ENCODE assay signal across 23 mouse cellular contexts in the genomic region with DNA sequence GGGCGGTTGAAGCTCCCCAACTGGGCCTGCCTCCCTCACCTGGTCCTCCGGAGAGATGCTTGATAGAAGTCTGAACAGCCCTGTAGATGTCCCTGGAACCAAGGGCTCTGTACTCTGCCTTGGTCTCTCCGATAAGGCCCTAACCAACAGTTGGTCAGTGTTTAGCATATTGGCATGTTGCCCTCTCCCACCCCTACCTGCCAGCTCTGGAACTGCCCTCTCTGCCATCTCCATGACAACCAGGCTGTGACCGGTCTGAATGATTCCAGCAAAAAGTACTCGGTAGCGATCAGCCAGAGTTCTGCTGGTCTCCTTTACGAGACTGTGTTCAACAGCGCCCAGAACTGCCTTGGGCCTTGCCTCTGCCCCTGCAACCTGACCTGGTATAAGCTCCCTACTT. TPM values are rescaled to one million over a fixed set of nuclear protein-coding genes. Genes with fewer than 3 reads are reported as not detected.
DNase-seq lines count a peak whose midpoint lies in the region; ATAC-seq and TF ChIP-seq lines count a peak whose summit lies in the region.
"Had no signal": no experiment of that assay in that cellular context is flagged by ENCODE, and none has a peak within 500 bp of the region (broad histone marks: within the 10 kb centered on the region; RNA-seq: fewer than 3 reads in every experiment).

A gene (minus strand): TSS at position 234 of the 400 bp plus-strand sequence.

- ATAC-seq in kidney, postnatal 0 days (replicated peaks; ENCODE audit: low FRiP score, low read depth): no peak
- ATAC-seq in midbrain, embryonic 11.5 days (ENCODE audit: low FRiP score): no peak
- ATAC-seq: CD4-positive, CD25-positive, alpha-beta regulatory T cell, adult 4 months; hindbrain, postnatal 0 days; intestine, embryonic 16.5 days; liver, embryonic 12.5 days had no signal

- no peaks in the 10 kb centered on the region for H3K27me3 ChIP-seq in kidney, postnatal 0 days (ENCODE audit: insufficient read depth, low read length)
- H3K27me3 ChIP-seq in midbrain, embryonic 11.5 days (ENCODE audit: control insufficient read depth, insufficient read depth, low read length): no peaks in the 10 kb centered on the region
- H3K27me3 ChIP-seq in midbrain, embryonic 10.5 days (ENCODE audit: low read depth, poor library complexity, severe bottlenecking): no peaks in the 10 kb centered on the region
- H3K27me3 ChIP-seq: embryonic facial prominence, embryonic 12.5 days; limb, embryonic 13.5 days; liver, embryonic 12.5 days had no signal

- DNase-seq in cerebellum, postnatal 10 days: peak; percentile 68 to 73
- no peak for DNase-seq in cerebellum, adult 18-20 months
- no peak for DNase-seq in kidney, postnatal 0 days (ENCODE audit: low spot score)
- DNase-seq in kidney, postnatal 25 days: no peak
- DNase-seq in midbrain, embryonic 11.5 days (ENCODE audit: low spot score, missing footprints): peak; percentile 31
- DNase-seq in midbrain, embryonic 10.5 days (ENCODE audit: low spot score): no peak
- peak; percentile 42 for DNase-seq in R1 (ENCODE audit: low read depth, low spot score)
- DNase-seq in urinary bladder, postnatal 10 days (ENCODE audit: low spot score): no peak
- DNase-seq: adrenal gland, adult 2 months; cerebellum, adult 11 months; gastrocnemius, adult 2 months; layer of hippocampus, postnatal 36 days; lung, adult 2 months; lung, postnatal 4 days; thymus, postnatal 14 days had no signal

- H3K27ac ChIP-seq in kidney, postnatal 0 days: no peak within 1 kb of the TSS
- H3K27ac ChIP-seq in midbrain, embryonic 11.5 days (ENCODE audit: low read depth, low read length): no peak within 1 kb of the TSS
- H3K27ac ChIP-seq in midbrain, embryonic 10.5 days (replicated peaks): no peak within 1 kb of the TSS
- H3K27ac ChIP-seq: embryonic facial prominence, embryonic 12.5 days; gastrocnemius, adult 2 months; hindbrain, postnatal 0 days; limb, embryonic 13.5 days; liver, embryonic 12.5 days had no signal

- H3K36me3 ChIP-seq in kidney, postnatal 0 days (ENCODE audit: insufficient read depth, low read length): no peaks in the 10 kb centered on the region
- H3K36me3 ChIP-seq in midbrain, embryonic 11.5 days (ENCODE audit: control insufficient read depth, insufficient read depth, low read length): no peaks in the 10 kb centered on the region
- no peaks in the 10 kb centered on the region for H3K36me3 ChIP-seq in midbrain, embryonic 10.5 days
- H3K36me3 ChIP-seq: embryonic facial prominence, embryonic 12.5 days; limb, embryonic 13.5 days; liver, embryonic 12.5 days had no signal

- H3K4me1 ChIP-seq in kidney, postnatal 0 days (replicated peaks; ENCODE audit: insufficient read depth, low read length): 0 out of 2 replicates have a peak, but pooled peaks cover 4% of the 10 kb centered on the region
- peaks cover 8% of the 10 kb centered on the region; the same call in 1 of the 2 replicates for H3K4me1 ChIP-seq in midbrain, embryonic 11.5 days (ENCODE audit: control insufficient read depth, insufficient read depth, low read length)
- H3K4me1 ChIP-seq in midbrain, embryonic 10.5 days: peaks cover 12% of the 10 kb centered on the region

- H3K4me3 ChIP-seq in kidney, postnatal 0 days (replicated peaks; ENCODE audit: low read depth, low read length): no peak within 1 kb of the TSS
- H3K4me3 ChIP-seq in midbrain, embryonic 11.5 days (ENCODE audit: low read depth, low read length): no peak within 1 kb of the TSS
- no peak within 1 kb of the TSS for H3K4me3 ChIP-seq in midbrain, embryonic 10.5 days
- H3K4me3 ChIP-seq: embryonic facial prominence, embryonic 12.5 days; gastrocnemius, adult 2 months; limb, embryonic 13.5 days; liver, embryonic 12.5 days had no signal

- no peak within 1 kb of the TSS for H3K9ac ChIP-seq in kidney, postnatal 0 days (ENCODE audit: low read depth, low read length)
- no peak within 1 kb of the TSS for H3K9ac ChIP-seq in midbrain, embryonic 11.5 days (ENCODE audit: low read length)
- H3K9ac ChIP-seq: embryonic facial prominence, embryonic 12.5 days; liver, embryonic 12.5 days had no signal

- peak; percentile 48 for TF ChIP-seq CTCF in kidney, postnatal 0 days (IDR thresholded peaks at IDR 0.05; ENCODE audit: low read depth)

- H3K4me2 ChIP-seq in kidney, postnatal 0 days (ENCODE audit: low read length): no peak within 1 kb of the TSS
- H3K4me2 ChIP-seq in midbrain, embryonic 11.5 days: no peak within 1 kb of the TSS
- H3K4me2 ChIP-seq: embryonic facial prominence, embryonic 12.5 days; limb, embryonic 13.5 days; liver, embryonic 12.5 days had no signal

- WGBS in kidney, postnatal 0 days: 62% methylated on average over 8 of the region's 8 CpGs
- WGBS in midbrain, embryonic 11.5 days: 77% methylated on average over 8 of the region's 8 CpGs
- 74% methylated on average over 8 of the region's 8 CpGs for WGBS in midbrain, embryonic 10.5 days

- H3K9me3 ChIP-seq in kidney, postnatal 0 days (replicated peaks; ENCODE audit: low read length): no peaks in the 10 kb centered on the region
- H3K9me3 ChIP-seq in midbrain, embryonic 11.5 days (ENCODE audit: control insufficient read depth, low read length): no peaks in the 10 kb centered on the region
- H3K9me3 ChIP-seq in midbrain, embryonic 10.5 days (replicated peaks): no peaks in the 10 kb centered on the region
- H3K9me3 ChIP-seq: embryonic facial prominence, embryonic 12.5 days; limb, embryonic 13.5 days; liver, embryonic 12.5 days had no signal

RNA-seq across cellular contexts. Expression of the gene that starts here (rescaled TPM):
- polyA plus RNA-seq in kidney, postnatal 0 days (2015; fragmentation: Nextera tagmentation; extraction: Ambion mirVana): 0.31 and 0.39 TPM in 2 replicates
- not detected in 2 replicates for polyA plus RNA-seq in midbrain, embryonic 11.5 days (2014; fragmentation: Nextera tagmentation; extraction: Ambion mirVana)
- 0.39 TPM in 1 of 2 replicates, not detected in the other for polyA plus RNA-seq in midbrain, embryonic 10.5 days (2016; fragmentation: Nextera tagmentation; extraction: Ambion mirVana)
- polyA plus RNA-seq: adrenal gland, adult 2 months; CD4-positive, CD25-positive, alpha-beta regulatory T cell, adult 4 months; forebrain, embryonic 11.5 days; hindbrain, postnatal 0 days; liver, embryonic 12.5 days; lung, adult 2 months; neural tube, embryonic 11.5 days had no signal

Comparison
In these comparisons a context has a peak if more than half of its experiments do, and no peak if none do; other contexts are left out.
1. DNase-seq: peak in cerebellum, postnatal 10 days (2 of 2) and R1 (single experiment); none in cerebellum, adult 18-20 months (0 of 2), kidney, postnatal 0 days (single experiment), kidney, postnatal 25 days (0 of 2), midbrain, embryonic 10.5 days (single experiment) and urinary bladder, postnatal 10 days (single experiment).
2. Peak in DNase-seq in midbrain, embryonic 11.5 days; RNA of the gene not detected or under 1 TPM.